Mouse (Mus musculus): ENCODE data around the gene Kif26b.

DNA sequence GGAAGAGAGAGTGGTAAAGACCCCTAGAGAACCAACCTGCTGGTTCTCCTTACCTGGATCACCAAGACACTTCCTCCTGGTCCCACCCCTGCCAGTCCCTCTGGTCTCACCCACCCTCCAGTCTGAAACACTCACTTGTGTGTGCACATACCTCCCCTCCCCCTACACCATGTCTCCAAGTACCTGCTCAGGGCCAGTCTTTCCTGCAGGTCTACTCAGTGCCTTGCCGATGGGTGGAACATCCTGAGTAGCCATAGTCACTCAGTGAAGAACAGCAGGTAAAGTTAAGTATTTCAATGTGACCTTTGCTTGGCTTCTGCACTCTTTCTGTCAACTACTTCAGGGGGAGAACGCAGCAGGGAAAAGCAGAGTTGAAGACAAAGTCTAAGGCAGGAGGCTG lies 268.5 kb downstream of the Kif26b start:
- no peak for TF ChIP-seq CTCF (IDR thresholded peaks at IDR 0.05; ENCODE audit: borderline replicate concordance, control insufficient read depth, extremely low read depth, insufficient read depth, low read length, poor library complexity)
- no peak for TF ChIP-seq POLR2A (IDR thresholded peaks at IDR 0.05; ENCODE audit: control insufficient read depth, extremely low read depth, insufficient read depth, low read length, poor library complexity)
